Mouse (Mus musculus) brain, embryonic 14.5 days (tissue): ENCODE measurements around the gene Nckap5.

ENCODE experiments used
- CTCF ChIP-seq: fragments of 200-500 bp; IDR thresholded peaks from 2 replicates; pipeline ENCODE4 v1.5.1; 2012; ENCODE audit warnings: inconsistent platforms, mild to moderate bottlenecking, moderate library complexity, borderline replicate concordance; ENCODE audit not compliant: insufficient read depth, insufficient read length; ENCODE audit errors: extremely low read depth
- POLR2A ChIP-seq: fragments of 200-500 bp; IDR thresholded peaks from 2 replicates; pipeline ENCODE4 v1.6.1; 2012; ENCODE audit warnings: mild to moderate bottlenecking, inconsistent platforms, borderline replicate concordance; ENCODE audit not compliant: poor library complexity, insufficient read depth, insufficient read length, severe bottlenecking; ENCODE audit errors: extremely low read depth

- TF ChIP-seq CTCF (no peak), POLR2A (no peak)
Measured at GRCm38 (mm10) chr1:126210212-126210611, 620.4 kb downstream of the Nckap5 start.
